Mouse (Mus musculus): Measurements from ENCODE around the gene Lyrm4.

DNA sequence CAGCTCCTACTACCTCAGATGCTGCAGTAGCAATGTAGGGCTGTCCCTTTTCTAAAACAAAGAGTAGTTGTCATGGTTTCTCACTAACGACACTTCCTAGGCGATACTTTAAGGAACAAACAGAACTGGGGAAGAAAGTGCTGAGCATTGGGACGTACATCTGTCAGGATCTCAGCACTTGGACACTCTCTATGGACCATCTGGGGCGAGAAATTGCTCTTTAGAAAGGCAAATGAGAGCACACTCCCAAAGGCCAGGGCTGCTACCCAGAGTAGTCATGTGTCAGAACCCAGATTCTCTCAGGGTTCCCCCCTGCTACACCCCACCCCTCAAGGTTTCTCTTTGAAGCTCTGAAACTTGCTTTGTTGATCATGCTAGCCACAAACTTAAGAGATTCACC lies 136.9 kb downstream of the Lyrm4 start:
- TF ChIP-seq CTCF (IDR thresholded peaks at IDR 0.05; ENCODE audit: borderline replicate concordance, extremely low read depth, insufficient read depth, insufficient read length) (no peak), POLR2A (IDR thresholded peaks at IDR 0.05; ENCODE audit: borderline replicate concordance, extremely low read depth, insufficient read depth, insufficient read length, poor library complexity, severe bottlenecking) (no peak)

Data from brain, embryonic 14.5 days (tissue).